Mouse (Mus musculus): ENCODE results near the gene Tmem209. TPM values are rescaled to one million over a fixed set of nuclear protein-coding genes. Genes with fewer than 3 reads are reported as not detected.

Gene Tmem209
- polyA plus RNA-seq, 1 experiment = 12.7 TPM

- Histone ChIP-seq H3K4me3 (replicated peaks; ENCODE audit: control insufficient read depth, low read depth, low read length) (no peak overlapping the region), H3K27ac (ENCODE audit: control insufficient read depth, insufficient read depth, low read depth, low read length, poor library complexity) (no peak overlapping the region), H3K4me1 (ENCODE audit: control insufficient read depth, insufficient read depth, low read length) (no peaks in the 10 kb centered on the region; the same call in 1 of the 2 replicates)
- no peak for TF ChIP-seq CTCF (IDR thresholded peaks at IDR 0.05; ENCODE audit: control insufficient read depth, insufficient read depth, low read length)
- no peak for TF ChIP-seq POLR2A (IDR thresholded peaks at IDR 0.05; ENCODE audit: borderline replicate concordance, control insufficient read depth, low read depth, low read length)
- WGBS = 83% methylated on average over 7 of the region's 7 CpGs
These were observed 52.6 kb downstream of the Tmem209 start for GRCm38 (mm10) chr6:30456991-30457390.

- WGBS = 91% methylated on average over 10 of the region's 10 CpGs
- no peak overlapping the region for H3K4me3 ChIP-seq (replicated peaks; ENCODE audit: control insufficient read depth, low read depth, low read length)
- TF ChIP-seq CTCF (IDR thresholded peaks at IDR 0.05; ENCODE audit: control insufficient read depth, insufficient read depth, low read length) (no peak), POLR2A (IDR thresholded peaks at IDR 0.05; ENCODE audit: borderline replicate concordance, control insufficient read depth, low read depth, low read length) (no peak)
- no peaks in the 10 kb centered on the region for H3K4me1 ChIP-seq (ENCODE audit: control insufficient read depth, insufficient read depth, low read length)
- H3K27ac ChIP-seq (ENCODE audit: control insufficient read depth, insufficient read depth, low read depth, low read length, poor library complexity) = no peak overlapping the region
These were observed 70.0 kb downstream of the Tmem209 start for GRCm38 (mm10) chr6:30439576-30439975.

- Histone ChIP-seq H3K4me1 (ENCODE audit: control insufficient read depth, insufficient read depth, low read length) (no peaks in the 10 kb centered on the region), H3K4me3 (replicated peaks; ENCODE audit: control insufficient read depth, low read depth, low read length) (no peak overlapping the region), H3K27ac (ENCODE audit: control insufficient read depth, insufficient read depth, low read depth, low read length, poor library complexity) (no peak overlapping the region)
- 80% methylated on average over 3 of the region's 3 CpGs for WGBS
- TF ChIP-seq CTCF (IDR thresholded peaks at IDR 0.05; ENCODE audit: control insufficient read depth, insufficient read depth, low read length) (no peak), POLR2A (IDR thresholded peaks at IDR 0.05; ENCODE audit: borderline replicate concordance, control insufficient read depth, low read depth, low read length) (no peak)
These were observed 72.5 kb downstream of the Tmem209 start for GRCm38 (mm10) chr6:30437054-30437453.

- Histone ChIP-seq H3K4me1 (ENCODE audit: control insufficient read depth, insufficient read depth, low read length) (no peaks in the 10 kb centered on the region), H3K27ac (ENCODE audit: control insufficient read depth, insufficient read depth, low read depth, low read length, poor library complexity) (no peak overlapping the region), H3K4me3 (replicated peaks; ENCODE audit: control insufficient read depth, low read depth, low read length) (no peak overlapping the region)
- WGBS = 89% methylated on average over 3 of the region's 3 CpGs
- TF ChIP-seq POLR2A (IDR thresholded peaks at IDR 0.05; ENCODE audit: borderline replicate concordance, control insufficient read depth, low read depth, low read length) = no peak
- TF ChIP-seq CTCF (IDR thresholded peaks at IDR 0.05; ENCODE audit: control insufficient read depth, insufficient read depth, low read length) = no peak
These were observed 73.1 kb downstream of the Tmem209 start for GRCm38 (mm10) chr6:30436476-30436875.

- 80% methylated on average over 3 of the region's 3 CpGs for WGBS
- Histone ChIP-seq H3K4me3 (replicated peaks; ENCODE audit: control insufficient read depth, low read depth, low read length) (no peak overlapping the region), H3K27ac (ENCODE audit: control insufficient read depth, insufficient read depth, low read depth, low read length, poor library complexity) (no peak overlapping the region), H3K4me1 (ENCODE audit: control insufficient read depth, insufficient read depth, low read length) (no peaks in the 10 kb centered on the region)
- TF ChIP-seq POLR2A (IDR thresholded peaks at IDR 0.05; ENCODE audit: borderline replicate concordance, control insufficient read depth, low read depth, low read length) (no peak), CTCF (IDR thresholded peaks at IDR 0.05; ENCODE audit: control insufficient read depth, insufficient read depth, low read length) (no peak)
These were observed 77.0 kb downstream of the Tmem209 start for GRCm38 (mm10) chr6:30432461-30433192.

Other genes with a start within 250 kb of the Tmem209 start
- 35.1 and 44.9 TPM in 2 replicates for gene Ube2h, start 205.2 kb downstream of the Tmem209 start, polyA plus RNA-seq (2011; ENCODE audit: insufficient read depth, insufficient read length, low replicate concordance, missing spikeins)
- 9.1 and 17.1 TPM in 2 replicates for gene Zc3hc1, start 118.8 kb downstream of the Tmem209 start, polyA plus RNA-seq (2011; ENCODE audit: insufficient read depth, insufficient read length, low replicate concordance, missing spikeins)
- gene Klhdc10, start 107.9 kb downstream of the Tmem209 start, polyA plus RNA-seq (2011; ENCODE audit: insufficient read depth, insufficient read length, low replicate concordance, missing spikeins) = 8.6 and 15.5 TPM in 2 replicates
- gene Ssmem1, start 66 bp upstream of the Tmem209 start, polyA plus RNA-seq (2011; ENCODE audit: insufficient read depth, insufficient read length, low replicate concordance, missing spikeins) = not detected in 2 replicates
- not detected in 2 replicates for gene Cpa2, start 31.8 kb upstream of the Tmem209 start, polyA plus RNA-seq (2011; ENCODE audit: insufficient read depth, insufficient read length, low replicate concordance, missing spikeins)
- not detected in 2 replicates for gene Cpa4, start 58.6 kb upstream of the Tmem209 start, polyA plus RNA-seq (2011; ENCODE audit: insufficient read depth, insufficient read length, low replicate concordance, missing spikeins)
- not detected in 2 replicates for gene Cpa5, start 101.2 kb upstream of the Tmem209 start, polyA plus RNA-seq (2011; ENCODE audit: insufficient read depth, insufficient read length, low replicate concordance, missing spikeins)
- not detected in 2 replicates for gene Cpa1, start 129.4 kb upstream of the Tmem209 start, polyA plus RNA-seq (2011; ENCODE audit: insufficient read depth, insufficient read length, low replicate concordance, missing spikeins)
- gene Cep41, start 184.0 kb upstream of the Tmem209 start, polyA plus RNA-seq (2011; ENCODE audit: insufficient read depth, insufficient read length, low replicate concordance, missing spikeins) = 5.4 and 6.5 TPM in 2 replicates
- gene Mest, start 213.8 kb upstream of the Tmem209 start, polyA plus RNA-seq (2011; ENCODE audit: insufficient read depth, insufficient read length, low replicate concordance, missing spikeins) = 2.8 and 8.2 TPM in 2 replicates